Mouse (Mus musculus) lung, postnatal 0 days (tissue): ENCODE measurements at regions not wholly inside any gene's neighbourhood (a gene's known extent, or its start where the extent isn't known, plus 50 kb on each side); places are given as distances from the start of the nearest gene placed in this dataset.

Source experiments
- CTCF ChIP-seq: IDR thresholded peaks from 2 replicates; pipeline ENCODE4 v1.5.1; 2016; ENCODE audit warnings: antibody characterized with exemption, mild to moderate bottlenecking
- EP300 ChIP-seq: IDR thresholded peaks from 2 replicates; pipeline ENCODE4 v1.6.1; 2016; ENCODE audit warnings: antibody characterized with exemption, mild to moderate bottlenecking, control low read depth

GRCm38 (mm10) chr12:10178718-10179117 lies 191.1 kb upstream of the Nt5c1b start:
- no peak for TF ChIP-seq EP300
- no peak for TF ChIP-seq CTCF
